ENCODE assay signal across 9 mouse cellular contexts in the genomic region with DNA sequence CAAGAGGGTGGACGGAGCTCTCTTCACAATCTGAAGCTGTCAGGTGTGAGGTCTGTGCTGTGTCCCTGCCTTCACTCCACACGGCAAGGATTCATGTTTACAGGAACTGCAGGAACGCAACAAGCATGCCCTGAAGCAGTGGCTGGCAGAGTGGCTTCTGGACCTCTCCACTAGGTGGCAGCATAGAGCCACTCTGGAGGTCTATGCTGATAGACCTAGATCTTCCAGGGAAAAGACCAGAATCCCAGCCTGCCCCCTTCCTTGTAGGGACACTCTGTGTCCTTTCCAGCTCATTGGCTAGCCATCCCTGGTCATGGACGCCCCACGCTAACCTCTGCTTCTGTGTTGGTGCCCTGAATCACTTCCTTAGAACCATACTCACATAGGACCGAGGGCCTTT.
DNase-seq lines count a peak whose midpoint lies in the region; ATAC-seq and TF ChIP-seq lines count a peak whose summit lies in the region.
"Had no signal": no experiment of that assay in that cellular context is flagged by ENCODE, and none has a peak within 500 bp of the region (broad histone marks: within the 10 kb centered on the region; RNA-seq: fewer than 3 reads in every experiment).

No protein-coding gene starts in this region.

- intact Hi-C loops in heart, postnatal 36 days (cut with DNase I), result loop anchor here (1.0 to 10.0 kb wide), 3 partner anchors 148 to 296 kb away; no protein-coding TSS in a partner anchor

- peak; percentile 78 for DNase-seq in G1E (ENCODE audit: low spot score)
- DNase-seq in cerebellum, adult 11-12 months, result peak; percentile 63
- peak; percentile 83 to 89 for DNase-seq in heart, postnatal 36 days
- peak; percentile 88 for DNase-seq in layer of hippocampus, adult 11-12 months (ENCODE audit: low spot score)
- DNase-seq in lung, adult 2 months, result peak; percentile 77
- DNase-seq in thymus, adult 18-20 months, result peak; percentile 30 to 41

- peaks cover 27% of the 10 kb centered on the region for H3K36me3 ChIP-seq in G1E (replicated peaks)
- H3K36me3 ChIP-seq in forebrain, embryonic 15.5 days, result peaks cover 63% of the 10 kb centered on the region

- no peaks in the 10 kb centered on the region for H3K9me3 ChIP-seq in G1E (replicated peaks)
- no peaks in the 10 kb centered on the region for H3K9me3 ChIP-seq in forebrain, embryonic 15.5 days

- peak; percentile 99 for TF ChIP-seq CTCF in G1E (IDR thresholded peaks at IDR 0.05; ENCODE audit: low read depth, low read length)
- peak; percentile 86 for TF ChIP-seq CTCF in lung, adult 2 months (IDR thresholded peaks at IDR 0.05; ENCODE audit: insufficient read depth, low read length)

- ATAC-seq in G1E (ENCODE audit: extremely low read depth, insufficient number of reproducible peaks, low FRiP score, poor library complexity, severe bottlenecking), result peak; percentile 70
- peak; percentile 72 for ATAC-seq in forebrain, embryonic 15.5 days (replicated peaks)
- ATAC-seq in neutrophil, adult 5-6 weeks (ENCODE audit: extremely low read depth, insufficient number of reproducible peaks, low FRiP score, poor library complexity, severe bottlenecking), result peak; percentile 50; the same call in 1 of the 2 replicates

- no peak overlapping the region for H3K4me2 ChIP-seq in forebrain, embryonic 15.5 days (replicated peaks)

- H3K27me3 ChIP-seq in G1E (ENCODE audit: insufficient read depth, low read length), result peaks cover 23% of the 10 kb centered on the region
- no peaks in the 10 kb centered on the region for H3K27me3 ChIP-seq in forebrain, embryonic 15.5 days

- WGBS in forebrain, embryonic 15.5 days, result 33% methylated on average over 6 of the region's 6 CpGs
- WGBS in lung, adult 2 months, result 28% methylated on average over 6 of the region's 6 CpGs

- no peak overlapping the region for H3K4me3 ChIP-seq in G1E (ENCODE audit: low read depth, low read length)
- H3K4me3 ChIP-seq in forebrain, embryonic 15.5 days, result no peak overlapping the region
- H3K4me3 ChIP-seq in lung, adult 2 months (replicated peaks; ENCODE audit: extremely low read depth, low read depth, low read length), result no peak overlapping the region

- no peak for TF ChIP-seq POLR2A in lung, adult 2 months (IDR thresholded peaks at IDR 0.05; ENCODE audit: borderline replicate concordance, extremely low read depth, low read depth, low read length)

- no peak overlapping the region for H3K9ac ChIP-seq in forebrain, embryonic 15.5 days (replicated peaks)

- peaks cover 8% of the 10 kb centered on the region for H3K4me1 ChIP-seq in G1E (ENCODE audit: insufficient read depth, low read depth, low read length)
- H3K4me1 ChIP-seq in forebrain, embryonic 15.5 days, result no peaks in the 10 kb centered on the region
- H3K4me1 ChIP-seq in lung, adult 2 months (ENCODE audit: control insufficient read depth, insufficient read depth, low read length), result no peaks in the 10 kb centered on the region; the same call in 1 of the 2 replicates

- H3K27ac ChIP-seq in forebrain, embryonic 15.5 days (replicated peaks), result no peak overlapping the region
- H3K27ac ChIP-seq: macrophage had no signal

Comparison
In these comparisons a context has a peak if more than half of its experiments do, and no peak if none do; other contexts are left out.
1. DNase-seq: peak in every context shown above with its lines; median percentile 88 in layer of hippocampus, adult 11-12 months; 86 in heart, postnatal 36 days; 78 in G1E; 77 in lung, adult 2 months; 63 in cerebellum, adult 11-12 months; 36 in thymus, adult 18-20 months.